Mouse (Mus musculus): ENCODE data around the gene Hdgfl2. TPM values are rescaled to one million over a fixed set of nuclear protein-coding genes. Genes with fewer than 3 reads are reported as not detected.

The Hdgfl2 gene
- total and polyA plus RNA-seq, 2 experiments: 13.8 to 29.0 TPM

DNA sequence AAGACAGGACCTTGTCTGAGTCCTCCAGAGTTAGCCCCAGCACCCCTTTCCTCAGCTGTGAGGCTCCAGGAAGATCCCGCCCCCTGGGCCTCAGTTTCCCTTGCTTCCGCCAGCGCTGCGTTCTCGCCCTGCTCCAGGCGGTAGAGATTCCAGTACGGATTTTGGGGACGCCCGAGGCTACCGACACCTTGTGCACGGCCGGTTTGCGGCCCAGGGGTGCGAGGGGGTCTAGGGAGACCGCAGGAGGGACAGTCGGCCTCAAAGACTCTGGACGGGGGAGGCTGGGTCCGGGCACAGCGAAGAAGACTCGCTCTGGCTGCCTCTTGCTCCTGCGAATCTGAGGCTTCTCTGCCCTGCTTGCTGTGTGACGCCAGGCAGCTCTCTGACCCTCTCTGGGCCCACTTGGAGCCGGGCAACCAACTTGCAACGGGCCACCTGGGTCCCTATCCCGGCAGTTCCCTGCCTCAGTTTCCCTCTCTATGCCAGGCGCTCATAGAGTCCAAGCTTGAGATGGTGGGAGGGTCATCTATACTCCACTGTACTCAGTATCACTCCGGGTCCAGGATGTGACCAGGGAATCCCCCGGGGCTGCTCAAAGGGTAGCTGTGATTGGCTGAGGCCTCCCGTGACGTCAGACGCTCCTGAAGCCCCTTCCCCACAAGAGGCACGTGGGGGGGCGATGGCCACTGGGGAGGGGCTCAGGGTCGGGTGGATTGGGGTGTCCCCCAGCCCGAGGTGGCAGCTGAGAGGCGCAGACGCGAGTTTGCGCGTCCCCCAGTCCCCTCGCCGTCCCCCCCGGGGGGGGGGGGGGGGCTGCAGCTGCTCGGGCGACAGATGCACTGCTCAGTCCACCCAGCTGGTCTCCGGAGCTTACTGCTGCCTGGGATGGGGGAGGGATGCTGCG is 62.5 kb downstream of the Hdgfl2 start:
- H3K9ac ChIP-seq (ENCODE audit: low read depth, low read length): no peak overlapping the region
- no peak overlapping the region for H3K27ac ChIP-seq (replicated peaks; ENCODE audit: insufficient read depth, low read depth, low read length)
- H3K36me3 ChIP-seq (ENCODE audit: control insufficient read depth, insufficient read depth, low read length): no peaks in the 10 kb centered on the region
- TF ChIP-seq CTCF (IDR thresholded peaks at IDR 0.05; ENCODE audit: low read depth, low read length) (no peak), POLR2A (IDR thresholded peaks at IDR 0.05; ENCODE audit: extremely low read depth, insufficient read depth, low read length) (no peak)
- no peaks in the 10 kb centered on the region for H3K4me1 ChIP-seq (ENCODE audit: control insufficient read depth, insufficient read depth, low read length)
- peaks cover 15% of the 10 kb centered on the region for H3K27me3 ChIP-seq (ENCODE audit: control insufficient read depth, insufficient read depth, low read length)
- WGBS: 5% methylated on average over 45 of the region's 47 CpGs
- no peak for DNase-seq (ENCODE audit: extremely low read depth, low read depth, low spot score)
- no peaks in the 10 kb centered on the region for H3K79me2 ChIP-seq (ENCODE audit: control insufficient read depth, insufficient read depth, low read length)
- peak overlapping the region; percentile 29; the same call in 1 of the 2 replicates for H3K4me3 ChIP-seq (ENCODE audit: insufficient read depth, low read depth, low read length)

DNA sequence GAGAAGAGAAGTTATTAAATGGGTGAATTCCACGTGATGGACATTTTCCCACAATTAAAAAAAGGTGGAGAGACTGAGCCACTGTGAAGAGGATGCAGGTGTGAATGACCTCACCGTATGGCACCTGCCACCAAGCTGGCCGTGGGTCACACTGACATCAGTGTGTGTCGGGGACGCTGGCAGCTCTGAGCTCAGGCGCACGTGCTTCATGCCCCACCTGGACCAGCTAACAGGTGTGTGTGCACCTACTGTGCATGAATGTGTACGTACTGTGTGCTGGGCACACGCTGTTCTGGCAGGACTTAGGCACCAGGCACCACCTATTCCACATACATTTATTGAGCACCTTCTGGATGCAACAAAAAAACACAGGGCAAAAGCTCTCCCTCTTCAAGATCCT is 65.1 kb downstream of the Hdgfl2 start:
- Histone ChIP-seq H3K4me3 (ENCODE audit: insufficient read depth, low read depth, low read length) (no peak overlapping the region), H3K27me3 (ENCODE audit: control insufficient read depth, insufficient read depth, low read length) (peaks cover 25% of the 10 kb centered on the region), H3K9ac (ENCODE audit: low read depth, low read length) (no peak overlapping the region), H3K4me1 (ENCODE audit: control insufficient read depth, insufficient read depth, low read length) (no peaks in the 10 kb centered on the region), H3K27ac (replicated peaks; ENCODE audit: insufficient read depth, low read depth, low read length) (no peak overlapping the region), H3K36me3 (ENCODE audit: control insufficient read depth, insufficient read depth, low read length) (no peaks in the 10 kb centered on the region), H3K79me2 (ENCODE audit: control insufficient read depth, insufficient read depth, low read length) (no peaks in the 10 kb centered on the region)
- no peak for TF ChIP-seq POLR2A (IDR thresholded peaks at IDR 0.05; ENCODE audit: extremely low read depth, insufficient read depth, low read length)
- no peak for TF ChIP-seq CTCF (IDR thresholded peaks at IDR 0.05; ENCODE audit: low read depth, low read length)
- 78% methylated on average over 9 of the region's 9 CpGs for WGBS
- DNase-seq (ENCODE audit: extremely low read depth, low read depth, low spot score): no peak

DNA sequence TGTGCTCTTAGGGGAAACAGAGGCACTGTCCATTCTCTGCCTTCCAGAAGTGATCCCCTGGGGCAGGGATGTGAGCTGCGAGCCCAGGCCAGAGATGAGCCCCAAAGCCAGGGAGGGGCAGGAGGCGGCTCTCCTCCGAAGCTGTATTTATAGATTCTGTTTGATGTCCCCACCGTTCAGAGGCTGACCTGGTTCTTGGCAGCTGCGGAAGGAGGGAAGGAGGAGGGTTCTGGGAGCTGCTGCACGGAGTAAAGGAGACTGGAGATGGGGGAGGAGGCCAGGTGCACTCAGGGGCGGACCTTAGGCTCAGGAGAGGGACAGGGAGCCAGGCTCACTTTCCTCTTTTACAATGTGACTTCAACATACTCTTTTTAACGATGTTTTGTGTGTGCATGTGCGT is 66.7 kb downstream of the Hdgfl2 start:
- Histone ChIP-seq H3K27ac (replicated peaks; ENCODE audit: insufficient read depth, low read depth, low read length) (no peak overlapping the region), H3K27me3 (ENCODE audit: control insufficient read depth, insufficient read depth, low read length) (peaks cover 17% of the 10 kb centered on the region), H3K4me3 (ENCODE audit: insufficient read depth, low read depth, low read length) (no peak overlapping the region), H3K4me1 (ENCODE audit: control insufficient read depth, insufficient read depth, low read length) (no peaks in the 10 kb centered on the region), H3K9ac (ENCODE audit: low read depth, low read length) (no peak overlapping the region), H3K79me2 (ENCODE audit: control insufficient read depth, insufficient read depth, low read length) (no peaks in the 10 kb centered on the region), H3K36me3 (ENCODE audit: control insufficient read depth, insufficient read depth, low read length) (no peaks in the 10 kb centered on the region)
- TF ChIP-seq POLR2A (IDR thresholded peaks at IDR 0.05; ENCODE audit: extremely low read depth, insufficient read depth, low read length) (no peak), CTCF (IDR thresholded peaks at IDR 0.05; ENCODE audit: low read depth, low read length) (no peak)
- DNase-seq (ENCODE audit: extremely low read depth, low read depth, low spot score): no peak
- 45% methylated on average over 9 of the region's 9 CpGs for WGBS

DNA sequence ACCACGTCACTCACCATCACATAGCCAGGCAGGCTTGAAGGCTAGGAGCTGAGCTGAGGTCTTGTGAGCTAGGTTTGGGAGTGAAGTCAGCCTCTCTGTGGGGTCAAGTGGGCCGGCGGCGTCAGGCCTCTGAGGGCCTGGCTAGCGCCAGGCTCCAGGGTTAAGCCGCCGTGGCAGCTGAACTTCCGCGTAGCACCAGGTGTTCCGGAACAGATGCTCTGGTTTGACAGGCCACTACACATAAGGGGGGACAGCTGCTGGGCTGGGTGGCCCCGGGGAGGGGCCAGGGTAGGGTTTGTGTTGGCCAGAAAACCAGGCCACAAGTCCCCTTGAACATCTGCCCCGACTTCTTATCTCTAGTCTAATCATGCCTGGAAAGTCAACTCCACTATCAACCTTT is 68.0 kb downstream of the Hdgfl2 start:
- Histone ChIP-seq H3K4me1 (ENCODE audit: control insufficient read depth, insufficient read depth, low read length) (no peaks in the 10 kb centered on the region), H3K4me3 (ENCODE audit: insufficient read depth, low read depth, low read length) (no peak overlapping the region), H3K36me3 (ENCODE audit: control insufficient read depth, insufficient read depth, low read length) (no peaks in the 10 kb centered on the region), H3K27ac (replicated peaks; ENCODE audit: insufficient read depth, low read depth, low read length) (no peak overlapping the region), H3K27me3 (ENCODE audit: control insufficient read depth, insufficient read depth, low read length) (peaks cover 10% of the 10 kb centered on the region), H3K9ac (ENCODE audit: low read depth, low read length) (no peak overlapping the region), H3K79me2 (ENCODE audit: control insufficient read depth, insufficient read depth, low read length) (no peaks in the 10 kb centered on the region)
- DNase-seq (ENCODE audit: extremely low read depth, low read depth, low spot score): no peak
- TF ChIP-seq CTCF (IDR thresholded peaks at IDR 0.05; ENCODE audit: low read depth, low read length) (no peak), POLR2A (IDR thresholded peaks at IDR 0.05; ENCODE audit: extremely low read depth, insufficient read depth, low read length) (no peak)
- 77% methylated on average over 12 of the region's 12 CpGs for WGBS

DNA sequence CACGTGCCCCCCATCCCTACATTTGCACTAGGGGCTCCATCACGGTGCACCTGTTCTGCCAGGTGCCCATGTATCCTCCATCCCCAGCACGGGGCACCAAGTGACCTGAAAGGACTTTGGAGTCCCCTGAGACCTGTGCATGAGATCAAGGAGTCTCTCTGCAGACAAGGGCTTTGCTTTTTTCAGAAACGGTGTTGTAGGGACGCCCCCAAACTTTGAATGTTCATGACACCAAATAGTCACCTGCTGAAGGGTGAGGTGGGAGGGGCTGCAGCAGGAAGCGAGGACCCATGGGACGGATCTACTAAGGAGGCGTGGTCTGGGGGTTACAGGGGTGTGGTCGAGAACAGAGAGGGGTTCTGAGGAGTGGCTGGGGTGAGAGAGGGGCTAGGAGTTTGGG is 68.8 kb downstream of the Hdgfl2 start:
- Histone ChIP-seq H3K27ac (replicated peaks; ENCODE audit: insufficient read depth, low read depth, low read length) (no peak overlapping the region), H3K4me3 (ENCODE audit: insufficient read depth, low read depth, low read length) (no peak overlapping the region), H3K27me3 (ENCODE audit: control insufficient read depth, insufficient read depth, low read length) (peaks cover 10% of the 10 kb centered on the region), H3K36me3 (ENCODE audit: control insufficient read depth, insufficient read depth, low read length) (no peaks in the 10 kb centered on the region), H3K9ac (ENCODE audit: low read depth, low read length) (no peak overlapping the region), H3K79me2 (ENCODE audit: control insufficient read depth, insufficient read depth, low read length) (no peaks in the 10 kb centered on the region), H3K4me1 (ENCODE audit: control insufficient read depth, insufficient read depth, low read length) (no peaks in the 10 kb centered on the region)
- DNase-seq (ENCODE audit: extremely low read depth, low read depth, low spot score): no peak
- WGBS: 40% methylated on average over 9 of the region's 9 CpGs
- TF ChIP-seq CTCF (IDR thresholded peaks at IDR 0.05; ENCODE audit: low read depth, low read length) (no peak), POLR2A (IDR thresholded peaks at IDR 0.05; ENCODE audit: extremely low read depth, insufficient read depth, low read length) (no peak)
